Mouse (Mus musculus): ENCODE data around the gene Gm13275. TPM values are rescaled to one million over a fixed set of nuclear protein-coding genes. Genes with fewer than 3 reads are reported as not detected.
"Not testable (repeated sequence)": the region's sequence is repeated elsewhere in the genome, so short reads cannot be mapped to it uniquely, and the experiment has no call there.

Gene Gm13275
- polyA plus RNA-seq, 1 experiment from 2014 or later: not detected

GRCm38 (mm10) chr4:88819659-88820058, 25.4 kb downstream of the Gm13275 start, which contains the start of gene Ifna11:
TSS of gene Ifna11 (plus strand) at chr4:88819959.
- 100% methylated on average over 1 of the region's 1 CpGs for WGBS
- no peaks in the 10 kb centered on the region for H3K4me1 ChIP-seq (ENCODE audit: control insufficient read depth, insufficient read depth, low read length)
- H3K9me3 ChIP-seq (replicated peaks; ENCODE audit: control insufficient read depth, low read length, poor library complexity, severe bottlenecking): no peaks in the 10 kb centered on the region
- H3K36me3 ChIP-seq (ENCODE audit: control insufficient read depth, insufficient read depth, low read length): no peaks in the 10 kb centered on the region
- no peak within 1 kb of the TSS for H3K4me2 ChIP-seq (ENCODE audit: low read length)
- no peak within 1 kb of the TSS for H3K9ac ChIP-seq (ENCODE audit: low read depth, low read length)
- ATAC-seq: no peak
- no peak within 1 kb of the TSS for H3K27ac ChIP-seq (ENCODE audit: low read length)
- H3K27me3 ChIP-seq (ENCODE audit: control insufficient read depth, insufficient read depth, low read depth, low read length): no peaks in the 10 kb centered on the region
- H3K4me3 ChIP-seq (ENCODE audit: low read depth, low read length): no peak within 1 kb of the TSS

- H3K4me3 ChIP-seq (ENCODE audit: low read depth, low read length): no peak overlapping the region
- no peak for ATAC-seq
- H3K9ac ChIP-seq (ENCODE audit: low read depth, low read length): no peak overlapping the region
- H3K4me1 ChIP-seq (ENCODE audit: control insufficient read depth, insufficient read depth, low read length): no peaks in the 10 kb centered on the region
- WGBS: 25% methylated on average over 4 of the region's 4 CpGs
- no peaks in the 10 kb centered on the region for H3K9me3 ChIP-seq (replicated peaks; ENCODE audit: control insufficient read depth, low read length, poor library complexity, severe bottlenecking)
- H3K36me3 ChIP-seq (ENCODE audit: control insufficient read depth, insufficient read depth, low read length): no peaks in the 10 kb centered on the region
- no peaks in the 10 kb centered on the region for H3K27me3 ChIP-seq (ENCODE audit: control insufficient read depth, insufficient read depth, low read depth, low read length)
- H3K27ac ChIP-seq (ENCODE audit: low read length): no peak overlapping the region
- no peak overlapping the region for H3K4me2 ChIP-seq (ENCODE audit: low read length)
These were observed 28.7 kb downstream of the Gm13275 start for GRCm38 (mm10) chr4:88822995-88823394.

- not testable (repeated sequence) for ATAC-seq; H3K4me2 ChIP-seq (ENCODE audit: low read length); H3K36me3 ChIP-seq (ENCODE audit: control insufficient read depth, insufficient read depth, low read length); H3K27ac ChIP-seq (ENCODE audit: low read length); H3K9ac ChIP-seq (ENCODE audit: low read depth, low read length); H3K9me3 ChIP-seq (replicated peaks; ENCODE audit: control insufficient read depth, low read length, poor library complexity, severe bottlenecking); H3K4me1 ChIP-seq (ENCODE audit: control insufficient read depth, insufficient read depth, low read length); H3K27me3 ChIP-seq (ENCODE audit: control insufficient read depth, insufficient read depth, low read depth, low read length); H3K4me3 ChIP-seq (ENCODE audit: low read depth, low read length)
These were observed 32.8 kb downstream of the Gm13275 start, which contains the start of gene Ifna6 for GRCm38 (mm10) chr4:88827116-88827515. TSS of gene Ifna6 (plus strand) at chr4:88827416.

- Histone ChIP-seq H3K9ac (ENCODE audit: low read depth, low read length) (no peak overlapping the region), H3K4me2 (ENCODE audit: low read length) (no peak overlapping the region), H3K27me3 (ENCODE audit: control insufficient read depth, insufficient read depth, low read depth, low read length) (no peaks in the 10 kb centered on the region), H3K9me3 (replicated peaks; ENCODE audit: control insufficient read depth, low read length, poor library complexity, severe bottlenecking) (no peaks in the 10 kb centered on the region), H3K4me1 (ENCODE audit: control insufficient read depth, insufficient read depth, low read length) (no peaks in the 10 kb centered on the region), H3K27ac (ENCODE audit: low read length) (no peak overlapping the region), H3K4me3 (ENCODE audit: low read depth, low read length) (no peak overlapping the region), H3K36me3 (ENCODE audit: control insufficient read depth, insufficient read depth, low read length) (no peaks in the 10 kb centered on the region)
- WGBS: 24% methylated on average over 4 of the region's 4 CpGs
- ATAC-seq: no peak
These were observed 36.2 kb downstream of the Gm13275 start for GRCm38 (mm10) chr4:88830523-88830922.

- H3K27ac ChIP-seq (ENCODE audit: low read length); H3K36me3 ChIP-seq (ENCODE audit: control insufficient read depth, insufficient read depth, low read length); H3K4me1 ChIP-seq (ENCODE audit: control insufficient read depth, insufficient read depth, low read length); H3K9me3 ChIP-seq (replicated peaks; ENCODE audit: control insufficient read depth, low read length, poor library complexity, severe bottlenecking); ATAC-seq; H3K4me2 ChIP-seq (ENCODE audit: low read length); H3K9ac ChIP-seq (ENCODE audit: low read depth, low read length); H3K27me3 ChIP-seq (ENCODE audit: control insufficient read depth, insufficient read depth, low read depth, low read length); H3K4me3 ChIP-seq (ENCODE audit: low read depth, low read length): not testable (repeated sequence)
- 94% methylated on average over 1 of the region's 1 CpGs for WGBS
These were observed 40.9 kb downstream of the Gm13275 start, which contains the start of gene Ifna5 for GRCm38 (mm10) chr4:88835225-88835624. TSS of gene Ifna5 (plus strand) at chr4:88835525.

GRCm38 (mm10) chr4:88838828-88839227, 44.5 kb downstream of the Gm13275 start:
- H3K4me1 ChIP-seq (ENCODE audit: control insufficient read depth, insufficient read depth, low read length): no peaks in the 10 kb centered on the region
- no peak overlapping the region for H3K9ac ChIP-seq (ENCODE audit: low read depth, low read length)
- no peaks in the 10 kb centered on the region for H3K27me3 ChIP-seq (ENCODE audit: control insufficient read depth, insufficient read depth, low read depth, low read length)
- WGBS: 43% methylated on average over 3 of the region's 3 CpGs
- no peak overlapping the region for H3K4me3 ChIP-seq (ENCODE audit: low read depth, low read length)
- H3K36me3 ChIP-seq (ENCODE audit: control insufficient read depth, insufficient read depth, low read length): no peaks in the 10 kb centered on the region
- no peak for ATAC-seq
- H3K9me3 ChIP-seq (replicated peaks; ENCODE audit: control insufficient read depth, low read length, poor library complexity, severe bottlenecking): no peaks in the 10 kb centered on the region
- no peak overlapping the region for H3K4me2 ChIP-seq (ENCODE audit: low read length)
- H3K27ac ChIP-seq (ENCODE audit: low read length): no peak overlapping the region

GRCm38 (mm10) chr4:88840058-88840457, 45.8 kb downstream of the Gm13275 start:
- Histone ChIP-seq H3K4me2 (ENCODE audit: low read length) (no peak overlapping the region), H3K4me3 (ENCODE audit: low read depth, low read length) (no peak overlapping the region), H3K27me3 (ENCODE audit: control insufficient read depth, insufficient read depth, low read depth, low read length) (no peaks in the 10 kb centered on the region), H3K9ac (ENCODE audit: low read depth, low read length) (no peak overlapping the region), H3K36me3 (ENCODE audit: control insufficient read depth, insufficient read depth, low read length) (no peaks in the 10 kb centered on the region), H3K9me3 (replicated peaks; ENCODE audit: control insufficient read depth, low read length, poor library complexity, severe bottlenecking) (no peaks in the 10 kb centered on the region), H3K27ac (ENCODE audit: low read length) (no peak overlapping the region), H3K4me1 (ENCODE audit: control insufficient read depth, insufficient read depth, low read length) (no peaks in the 10 kb centered on the region)
- 84% methylated on average over 3 of the region's 3 CpGs for WGBS
- no peak for ATAC-seq

GRCm38 (mm10) chr4:88841438-88841911, 47.2 kb downstream of the Gm13275 start, which contains the start of gene Ifna4:
TSS of gene Ifna4 (plus strand) at chr4:88841861.
- 50% methylated on average over 2 of the region's 2 CpGs for WGBS
- Histone ChIP-seq H3K36me3 (ENCODE audit: control insufficient read depth, insufficient read depth, low read length) (no peaks in the 10 kb centered on the region), H3K9ac (ENCODE audit: low read depth, low read length) (no peak within 1 kb of the TSS), H3K27me3 (ENCODE audit: control insufficient read depth, insufficient read depth, low read depth, low read length) (no peaks in the 10 kb centered on the region), H3K4me3 (ENCODE audit: low read depth, low read length) (no peak within 1 kb of the TSS), H3K27ac (ENCODE audit: low read length) (no peak within 1 kb of the TSS), H3K9me3 (replicated peaks; ENCODE audit: control insufficient read depth, low read length, poor library complexity, severe bottlenecking) (no peaks in the 10 kb centered on the region), H3K4me1 (ENCODE audit: control insufficient read depth, insufficient read depth, low read length) (no peaks in the 10 kb centered on the region), H3K4me2 (ENCODE audit: low read length) (no peak within 1 kb of the TSS)
- ATAC-seq: no peak

Measured in midbrain, embryonic 16.5 days (tissue).